Mouse (Mus musculus): ENCODE measurements around the gene Igf2bp3.

The Igf2bp3 gene

DNA sequence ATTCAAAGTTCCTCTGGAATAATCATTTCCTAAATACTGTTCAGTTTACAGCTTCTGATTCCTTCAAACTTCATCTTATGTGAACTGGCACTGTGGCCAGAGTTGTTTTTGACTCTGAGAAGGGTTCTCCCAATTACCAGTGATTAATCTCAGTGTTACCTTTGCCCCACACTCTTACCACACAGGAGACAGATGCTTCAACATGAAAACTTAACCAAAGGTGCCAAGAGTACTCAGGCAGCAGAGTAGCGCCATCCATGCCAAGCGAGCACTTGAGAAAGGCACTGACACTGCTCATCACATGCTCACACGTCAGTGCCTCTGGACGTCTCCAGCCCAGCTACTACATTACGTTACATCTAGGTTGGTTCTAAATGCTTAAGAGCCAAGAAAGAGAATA, 43.5 kb downstream of the Igf2bp3 start:
- DNase-seq, result no peak

DNA sequence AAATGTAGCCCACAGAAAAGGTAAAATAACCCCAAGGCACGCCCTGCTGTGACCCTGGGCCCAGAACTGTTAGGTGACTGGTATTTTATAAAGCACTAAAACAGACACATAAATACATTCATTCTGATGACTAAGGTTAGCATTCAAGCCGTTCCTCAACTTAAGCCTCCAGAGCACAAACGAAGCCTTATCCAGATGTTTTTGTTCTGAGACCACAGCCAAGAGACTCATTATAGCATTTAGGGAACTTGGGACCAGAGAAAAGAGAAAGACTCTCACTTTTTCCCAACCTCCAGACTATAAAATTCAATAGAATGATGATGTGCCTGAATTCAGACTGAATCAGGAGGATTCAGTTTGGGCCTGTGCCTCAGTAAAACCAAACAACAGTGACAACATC, 46.1 kb downstream of the Igf2bp3 start:
- DNase-seq, result no peak

DNA sequence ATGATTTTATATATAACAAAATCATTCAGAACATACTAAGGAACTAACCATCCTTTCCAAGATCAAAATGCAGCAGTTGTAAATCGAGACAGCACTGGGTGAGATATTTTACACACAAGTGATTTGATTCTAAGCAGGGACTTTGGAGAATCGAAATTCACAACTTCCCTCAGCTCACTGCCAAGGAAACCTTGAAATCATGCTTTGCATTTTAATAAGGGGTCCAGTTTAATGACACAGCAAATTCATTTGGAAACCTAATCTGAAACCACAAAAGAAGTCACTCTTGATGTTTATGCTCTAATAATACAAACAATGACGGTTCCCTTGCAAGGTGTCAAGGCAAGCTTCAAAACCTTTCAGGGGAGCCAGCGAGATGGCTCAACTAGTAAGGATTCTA, 47.4 kb downstream of the Igf2bp3 start:
- DNase-seq, result no peak

DNA sequence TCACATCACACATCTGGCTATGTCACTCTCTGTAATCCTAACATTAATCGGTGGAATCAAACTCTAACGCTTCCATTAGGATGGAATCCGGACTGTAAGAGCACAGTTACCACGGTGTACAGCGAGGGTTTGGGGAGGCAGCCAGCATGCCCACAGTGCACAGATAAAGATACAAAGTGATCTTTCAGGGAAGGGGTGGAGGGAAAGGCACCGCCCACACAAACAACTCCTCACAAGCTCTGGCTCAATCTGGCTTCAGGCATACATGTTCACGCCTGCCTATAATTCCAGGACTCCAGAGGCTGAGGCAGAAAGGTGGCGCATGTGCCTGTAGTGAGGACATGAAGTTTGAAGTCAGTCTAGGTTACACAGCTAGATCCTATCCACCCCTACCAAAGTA, 48.4 kb downstream of the Igf2bp3 start:
- no peak for DNase-seq

DNA sequence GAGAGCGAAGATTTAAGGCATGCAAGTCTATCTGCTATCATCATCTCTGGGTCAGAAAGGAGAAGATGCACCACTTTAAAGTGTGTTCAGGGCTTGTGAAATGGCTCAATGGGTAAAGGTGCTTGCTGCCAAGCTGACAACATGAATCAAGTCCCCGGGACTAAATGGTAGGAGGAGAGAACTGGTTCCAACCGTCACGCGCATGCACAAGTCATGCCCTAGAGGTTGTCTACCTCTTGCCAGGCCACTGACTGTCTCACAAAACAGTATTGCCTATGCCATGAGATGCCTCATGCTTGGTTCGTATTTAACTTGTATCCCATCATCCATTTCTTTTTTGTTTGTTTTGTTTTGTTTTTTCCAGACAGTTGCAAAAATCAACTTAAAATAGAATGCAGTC, 48.9 kb downstream of the Igf2bp3 start:
- no peak for DNase-seq

DNA sequence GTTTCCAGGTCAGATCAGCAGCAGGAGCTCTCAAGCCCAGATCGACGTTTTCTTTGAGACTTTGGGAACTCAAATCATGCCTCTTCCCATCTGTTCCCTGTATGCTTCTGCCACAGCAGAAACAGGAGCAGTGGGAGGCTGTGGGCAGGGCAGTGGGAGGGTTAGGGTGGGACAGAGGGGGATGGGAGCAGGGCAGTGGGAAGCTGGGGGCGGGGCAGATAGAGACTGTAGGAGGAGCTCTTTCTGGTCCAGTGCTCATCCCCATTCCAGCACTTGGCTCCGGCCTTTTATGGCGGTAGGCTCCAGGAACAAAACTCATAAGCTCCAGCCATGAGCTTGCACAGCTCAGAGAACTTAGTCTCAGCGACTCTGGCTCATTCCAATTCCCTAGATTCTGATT, 49.7 kb downstream of the Igf2bp3 start:
- no peak for DNase-seq

DNA sequence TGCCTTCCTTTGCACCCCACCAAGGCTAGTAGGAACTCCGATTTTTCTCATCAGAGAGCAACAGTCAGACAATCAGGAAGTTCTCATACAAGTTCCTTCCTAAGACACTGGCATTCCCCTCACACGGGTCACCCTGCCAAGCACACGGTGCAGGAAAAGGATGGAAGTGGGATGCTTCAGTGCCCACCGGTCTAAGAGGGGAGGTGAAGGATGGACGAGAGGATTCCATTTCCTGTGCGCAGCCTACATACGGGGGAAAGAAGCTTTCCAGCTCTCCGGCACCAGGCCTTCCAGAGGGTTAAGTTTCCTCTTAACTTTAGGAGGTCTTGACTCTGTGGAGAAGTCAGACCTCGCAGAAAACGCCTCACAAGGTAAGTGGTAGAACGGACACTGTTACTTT, 50.1 kb downstream of the Igf2bp3 start:
- no peak for DNase-seq

DNA sequence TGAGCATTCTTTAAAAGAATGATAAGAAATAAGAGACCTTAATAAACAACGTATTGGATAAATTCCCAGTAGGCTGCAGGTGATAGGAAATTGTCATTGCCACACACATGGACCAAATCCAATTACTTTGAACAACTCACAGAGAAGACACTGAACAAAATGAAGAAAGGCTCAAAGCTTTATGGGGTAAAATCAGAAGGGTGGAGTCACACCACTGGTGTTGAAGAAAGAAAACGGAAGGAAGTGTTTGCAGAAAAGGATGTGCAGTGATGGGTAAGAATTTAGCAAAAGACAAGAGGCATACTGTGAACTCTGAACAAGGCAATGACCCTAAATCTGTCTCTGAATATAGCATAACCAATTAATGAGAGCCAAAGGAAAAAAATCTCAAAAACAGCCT, 54.8 kb downstream of the Igf2bp3 start:
- no peak for DNase-seq

DNA sequence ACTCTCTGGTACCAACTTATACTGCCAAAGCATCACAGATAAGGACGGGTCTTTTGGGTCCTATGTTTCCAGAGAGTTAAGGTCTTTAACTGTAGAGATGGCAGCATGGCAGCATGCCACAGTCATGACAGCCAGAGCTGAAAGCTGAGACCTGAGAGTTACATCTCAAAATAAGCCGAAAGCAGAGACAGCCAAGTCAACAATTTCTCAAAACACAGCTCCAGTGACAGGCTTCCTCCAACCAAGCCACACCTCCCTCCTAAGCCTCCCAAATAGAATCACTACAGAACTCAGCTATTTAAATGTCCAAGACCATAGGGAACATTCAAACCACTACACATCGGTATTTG, 58.0 kb downstream of the Igf2bp3 start:
- no peak for DNase-seq

DNA sequence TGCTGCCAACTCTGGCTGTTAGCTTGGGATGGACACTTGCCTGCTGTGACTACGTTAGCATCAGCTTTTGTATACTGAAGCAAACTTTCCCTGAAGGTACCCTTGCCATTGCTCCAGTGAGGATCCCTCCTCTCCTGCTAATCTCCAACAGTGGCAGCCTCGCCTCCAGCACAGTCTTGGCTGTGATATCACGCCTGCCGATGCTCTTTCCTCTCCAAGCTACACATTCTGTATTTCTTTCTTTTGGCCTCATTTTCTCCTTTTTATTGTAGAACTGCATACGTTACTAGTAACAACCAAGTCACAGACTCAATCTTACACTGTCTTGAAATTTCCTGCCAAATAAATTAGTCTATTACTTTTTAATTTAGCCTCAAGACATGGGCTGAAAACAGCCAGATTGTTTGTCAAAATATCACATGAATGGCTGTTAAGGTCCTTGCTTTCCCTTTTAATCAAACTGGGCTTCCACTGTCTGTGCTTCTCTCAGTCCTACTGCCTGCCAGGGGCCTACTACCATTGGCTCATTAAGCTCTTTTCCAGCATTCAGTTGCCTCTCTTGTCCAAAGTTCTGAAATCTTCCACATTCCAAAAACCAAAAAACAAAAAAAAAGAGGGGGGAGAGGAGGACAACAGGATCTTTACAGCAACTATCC, 58.5 kb downstream of the Igf2bp3 start:
- no peak for DNase-seq

DNA sequence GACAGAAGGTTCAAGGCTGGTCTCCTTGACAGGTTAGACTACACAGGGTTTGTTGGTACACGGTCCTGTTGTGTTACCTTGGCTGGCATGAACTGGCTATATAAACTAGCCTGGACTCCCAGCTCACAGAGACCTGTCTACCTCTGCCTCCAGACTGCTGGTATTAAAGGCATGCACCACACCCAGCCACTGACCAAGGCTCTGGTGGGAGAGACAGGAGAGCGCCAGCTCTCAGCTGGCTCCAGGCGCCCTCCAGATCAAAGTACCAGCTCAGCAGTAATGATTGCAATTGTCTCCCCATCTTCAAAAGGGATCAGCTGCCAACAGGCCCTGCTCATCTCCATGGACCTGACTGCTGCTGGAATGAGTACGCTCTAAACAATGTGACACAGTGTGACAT, 63.3 kb downstream of the Igf2bp3 start:
- no peak for DNase-seq

DNA sequence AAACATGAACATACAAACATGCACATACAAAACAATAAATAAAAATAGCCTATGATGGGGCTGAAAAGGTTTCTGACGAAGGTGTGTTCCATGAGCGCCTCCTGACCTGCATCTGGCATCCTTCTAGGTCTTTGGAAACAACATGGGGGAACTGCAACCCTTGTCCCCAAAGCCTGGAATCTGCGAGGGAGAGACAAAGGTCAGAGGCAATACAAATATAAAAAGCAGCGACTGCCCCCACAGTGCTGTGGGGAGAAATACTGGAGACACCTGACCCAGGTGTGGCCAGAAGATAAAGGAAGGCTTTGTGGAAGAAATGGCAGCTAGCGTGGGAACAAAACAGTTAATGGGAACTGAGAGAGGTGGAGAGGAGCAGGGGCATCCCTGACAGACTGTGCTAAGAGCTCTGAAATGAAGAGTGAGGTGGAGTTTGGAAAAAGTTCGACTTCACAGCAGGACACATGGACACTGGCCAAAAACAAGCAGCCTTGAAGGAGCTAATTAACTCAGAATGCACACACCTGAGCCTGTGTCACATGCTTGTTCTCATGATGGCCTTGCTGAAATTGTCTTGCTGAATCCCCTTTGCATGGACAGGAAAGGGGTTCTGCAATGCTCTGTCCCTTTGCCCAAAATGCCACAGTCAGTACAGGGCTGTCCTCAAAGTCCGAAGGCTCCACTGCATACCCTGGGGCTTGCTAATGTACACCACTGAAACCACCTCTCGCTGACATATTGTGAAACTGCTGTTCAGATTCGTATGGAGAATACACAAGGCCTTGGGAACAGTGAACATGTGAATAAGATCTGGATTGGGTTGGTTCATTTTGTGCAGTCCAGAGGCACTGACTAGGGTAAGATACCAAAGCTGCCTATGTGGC, 64.2 kb downstream of the Igf2bp3 start:
- DNase-seq, result no peak

DNA sequence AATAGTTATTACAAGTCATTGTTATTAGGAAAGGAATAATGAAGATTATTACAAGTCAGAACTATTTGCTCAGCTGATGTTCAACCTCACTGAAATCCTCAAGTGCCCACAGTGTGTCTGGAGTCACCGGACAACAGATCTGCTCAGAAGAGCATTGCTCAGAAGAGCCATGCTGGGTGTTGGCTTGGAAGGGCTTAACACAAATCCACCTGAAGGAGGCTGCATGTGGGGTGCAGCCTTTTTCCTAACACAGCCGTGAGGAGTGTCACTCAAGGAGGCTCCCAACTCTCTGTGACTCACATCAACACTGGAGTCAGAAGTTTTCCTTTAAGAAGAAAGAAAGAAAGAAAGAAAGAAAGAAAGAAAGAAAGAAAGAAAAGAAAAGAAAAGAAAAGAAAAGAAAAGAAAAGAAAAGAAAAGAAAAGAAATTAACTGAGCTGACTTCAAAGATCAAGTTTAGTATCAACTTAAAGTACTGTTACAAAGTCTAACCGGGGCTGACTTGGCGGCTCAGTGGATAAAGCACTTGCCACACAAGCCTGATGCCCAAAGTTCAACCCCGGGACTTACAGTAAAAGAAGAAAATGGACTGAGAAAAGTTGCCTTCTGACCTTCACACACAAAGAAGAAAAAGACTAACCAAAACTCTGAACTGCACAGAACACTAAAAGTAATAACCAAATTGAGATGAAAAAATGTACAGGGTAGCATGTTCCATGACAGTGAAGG, 65.4 kb downstream of the Igf2bp3 start:
- no peak for DNase-seq

DNA sequence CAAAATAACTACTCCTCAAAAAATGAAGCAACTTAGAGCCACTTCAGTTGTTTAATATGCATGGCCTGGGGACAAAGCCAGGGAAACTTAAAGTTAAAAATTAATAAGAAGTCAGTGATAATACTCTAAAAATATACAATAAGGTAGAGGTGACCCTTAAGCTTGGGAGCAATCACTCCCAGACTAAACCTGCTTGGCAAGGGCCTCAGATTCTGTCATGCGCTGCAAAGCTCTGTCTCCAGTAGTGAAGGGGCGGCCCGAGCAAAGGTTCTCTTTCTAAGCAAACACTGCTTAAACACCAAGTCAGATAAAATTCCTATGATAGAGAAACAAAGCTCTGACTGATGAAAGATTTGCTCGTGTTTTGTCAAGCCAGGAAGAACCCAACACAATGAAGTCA, 66.0 kb downstream of the Igf2bp3 start:
- no peak for DNase-seq

DNA sequence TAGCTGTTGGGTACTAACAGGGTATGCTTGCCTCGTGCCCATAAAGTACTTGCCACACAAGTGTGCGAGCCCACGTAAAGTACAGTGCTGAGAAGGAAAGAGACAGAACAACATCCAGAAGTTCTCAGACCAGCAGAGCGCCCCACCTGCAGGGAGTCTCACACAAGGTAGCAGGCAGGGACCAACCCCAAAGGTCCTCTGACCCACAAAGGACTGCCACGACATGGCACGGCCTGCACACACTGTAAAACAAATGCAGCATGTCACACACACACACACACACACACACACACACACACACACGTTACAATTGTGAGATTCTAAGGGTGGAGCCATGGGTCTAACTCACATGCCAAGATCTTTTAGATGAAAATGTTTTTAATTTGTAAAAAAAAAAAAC, 66.4 kb downstream of the Igf2bp3 start:
- DNase-seq, result no peak

DNA sequence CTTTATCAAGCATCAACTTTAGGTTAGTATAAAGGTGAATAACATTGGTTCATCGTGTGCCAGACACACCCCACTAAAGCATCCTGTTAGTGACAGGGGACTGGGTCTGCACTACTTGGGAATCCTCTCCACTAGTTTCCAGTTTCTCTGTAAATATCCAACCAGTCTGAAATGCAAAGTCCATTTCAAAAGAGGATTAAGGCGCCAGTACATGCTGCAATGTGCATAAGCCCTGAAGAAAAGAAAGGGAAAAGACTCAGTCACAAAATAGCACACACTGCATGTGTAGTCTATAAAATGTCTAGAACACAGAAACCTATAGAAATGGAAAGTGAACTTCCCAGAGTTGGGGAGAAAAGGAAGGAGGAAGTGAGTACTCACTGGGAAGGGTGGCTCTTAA, 68.3 kb downstream of the Igf2bp3 start:
- DNase-seq, result no peak

DNA sequence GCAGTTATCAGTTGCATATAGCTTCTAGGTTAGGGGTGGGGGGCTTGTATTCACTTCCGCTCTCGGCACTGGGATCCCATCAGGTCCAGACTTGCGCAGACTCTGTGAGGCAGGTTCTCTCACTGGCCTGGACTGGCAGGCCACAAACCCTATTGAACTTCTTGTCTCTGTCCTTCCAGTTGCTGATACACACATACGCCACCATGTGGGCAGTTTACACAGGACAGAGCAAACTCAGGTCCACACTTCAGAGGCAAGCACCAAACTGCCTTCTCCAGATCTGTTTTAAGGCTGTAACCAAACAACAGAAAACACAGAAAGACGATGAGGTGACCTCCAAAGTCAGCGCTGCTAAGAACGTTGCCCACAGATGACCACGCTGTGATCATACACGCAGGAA, 72.3 kb downstream of the Igf2bp3 start:
- no peak for DNase-seq

DNA sequence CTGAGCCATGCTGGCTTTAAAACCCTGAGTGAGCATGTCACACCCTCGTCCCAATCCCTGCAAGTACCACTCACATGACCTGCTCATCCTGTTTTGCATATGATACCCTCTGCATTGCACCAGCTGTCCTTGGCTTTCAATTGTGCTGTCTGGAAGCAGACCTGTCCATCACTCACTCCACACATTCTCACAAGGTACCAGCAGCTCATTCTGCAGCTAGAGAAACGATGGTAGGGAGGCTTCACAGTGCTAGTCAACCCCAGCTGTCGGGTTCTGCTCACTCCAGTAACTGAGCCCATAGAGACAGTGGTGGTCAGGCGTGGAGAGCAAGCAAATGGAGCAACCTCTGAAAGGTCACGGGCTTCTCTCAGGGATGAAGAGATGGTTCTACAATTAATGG, 73.6 kb downstream of the Igf2bp3 start:
- DNase-seq, result no peak

DNA sequence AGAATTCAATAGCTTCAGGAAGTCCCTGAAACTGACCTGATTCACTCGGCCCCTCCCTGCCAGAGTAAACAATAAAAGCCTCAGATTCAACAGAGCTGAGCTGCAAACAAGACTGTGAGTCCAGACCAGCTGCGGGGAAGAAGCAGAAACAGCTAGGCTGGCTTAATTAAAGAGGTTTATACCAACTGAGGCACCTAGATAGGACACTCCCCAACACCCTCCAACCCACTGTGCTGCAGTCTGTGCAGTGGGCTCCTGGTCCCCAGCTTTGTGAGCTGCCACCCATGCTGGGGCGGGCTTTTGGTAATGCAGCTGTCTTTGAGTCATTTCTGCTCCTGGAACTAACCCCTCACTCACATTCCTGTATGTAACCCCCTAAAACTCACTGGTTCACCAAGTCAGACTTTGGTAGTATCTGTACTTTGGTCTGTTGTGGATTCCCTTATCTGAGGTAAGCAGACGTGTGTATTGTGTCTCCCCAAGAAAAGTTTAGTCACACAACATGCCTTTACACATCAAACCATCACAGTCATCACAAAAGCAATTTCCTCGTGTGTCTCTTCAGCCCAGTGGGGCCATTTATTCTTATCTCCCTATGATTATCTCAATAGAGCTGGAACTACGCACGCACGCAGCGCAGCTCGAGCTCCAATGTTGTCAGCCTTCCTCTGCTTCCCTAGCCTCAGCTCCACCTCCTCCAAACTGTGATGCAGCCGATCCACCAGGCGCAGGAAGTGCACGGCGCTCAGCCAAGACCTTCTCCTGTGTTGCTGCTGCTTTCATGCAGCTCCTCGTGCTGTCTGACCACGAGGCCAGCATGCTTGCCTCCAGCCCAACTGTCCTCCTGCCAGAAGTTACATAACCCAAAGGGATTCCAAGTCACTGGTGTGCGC, 76.4 kb downstream of the Igf2bp3 start:
- no peak for DNase-seq

DNA sequence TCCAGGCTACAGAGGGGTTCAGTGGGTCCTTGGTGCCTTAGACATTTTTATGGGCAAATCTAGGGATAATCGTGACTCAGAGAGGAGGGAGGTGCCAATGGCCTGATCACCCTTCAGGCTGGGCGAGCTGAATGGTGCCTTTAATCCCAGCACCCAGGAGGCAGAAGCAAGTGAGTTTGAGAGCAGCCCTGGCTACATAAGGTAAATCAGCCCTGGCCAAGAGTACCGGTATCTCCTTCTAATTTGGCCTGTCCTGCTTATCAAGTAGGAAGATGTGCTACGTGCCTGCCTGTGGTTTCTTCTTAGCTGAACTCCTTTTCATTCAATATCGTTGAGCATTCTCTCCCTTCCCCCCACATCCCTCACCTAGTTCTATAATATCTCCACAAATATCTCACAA, 78.0 kb downstream of the Igf2bp3 start:
- no peak for DNase-seq

DNA sequence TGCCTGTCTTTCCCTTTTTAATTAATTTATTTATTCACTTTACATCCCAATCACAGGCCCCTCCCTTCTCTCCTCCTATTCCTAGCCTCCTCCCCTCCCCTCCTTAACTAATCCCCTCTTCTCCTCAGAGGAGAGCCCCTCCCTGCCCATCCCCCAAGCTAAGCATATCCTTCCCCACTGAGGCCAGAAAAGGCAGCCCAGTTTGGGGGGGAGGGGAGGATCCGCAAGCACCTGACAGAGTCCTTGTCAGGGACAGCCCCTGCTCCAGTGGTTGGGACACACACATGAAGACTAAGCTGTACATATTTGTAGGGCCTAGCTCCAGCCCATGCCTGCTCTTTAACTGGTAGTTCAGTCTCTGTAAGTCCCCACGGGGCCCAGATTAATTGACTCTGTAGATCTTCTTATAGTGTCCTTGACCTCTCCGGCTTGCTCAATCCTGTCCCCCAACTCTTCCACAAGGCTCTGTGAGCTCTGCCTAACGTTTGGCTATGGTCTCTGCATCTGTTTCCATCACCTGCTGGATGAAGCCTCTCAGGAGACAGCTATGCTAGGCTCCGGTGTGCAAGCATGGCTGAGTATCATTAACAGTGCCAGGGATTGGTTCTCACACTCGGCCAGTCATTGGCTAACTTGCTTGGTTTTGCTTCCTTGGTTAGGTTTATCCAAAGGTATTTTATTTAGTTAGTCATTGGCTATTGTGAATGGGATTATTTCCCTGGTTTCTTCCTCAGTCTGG, 82.2 kb downstream of the Igf2bp3 start:
- DNase-seq, result no peak

DNA sequence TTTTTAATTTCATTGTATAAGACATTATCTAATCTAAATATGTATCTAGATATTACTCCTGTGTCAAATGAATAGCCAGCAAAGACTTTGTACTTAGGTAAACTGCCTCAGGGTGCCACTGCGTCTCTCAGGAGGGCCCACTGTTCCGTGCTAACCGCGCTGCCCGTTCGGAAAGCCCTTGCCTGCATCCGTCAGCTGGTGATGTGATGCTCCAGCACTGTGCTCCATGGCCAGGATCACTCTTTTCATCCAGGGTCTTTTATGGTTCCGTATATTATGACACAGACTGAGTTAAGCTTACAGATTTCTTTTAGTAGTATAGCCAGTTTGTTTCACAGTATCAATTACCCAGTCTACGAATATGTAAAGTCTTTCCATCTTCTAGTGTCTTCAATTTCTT, 82.9 kb downstream of the Igf2bp3 start:
- no peak for DNase-seq
